Mouse (Mus musculus): ENCODE measurements around the gene Gm9918.

Gene Gm9918

DNA sequence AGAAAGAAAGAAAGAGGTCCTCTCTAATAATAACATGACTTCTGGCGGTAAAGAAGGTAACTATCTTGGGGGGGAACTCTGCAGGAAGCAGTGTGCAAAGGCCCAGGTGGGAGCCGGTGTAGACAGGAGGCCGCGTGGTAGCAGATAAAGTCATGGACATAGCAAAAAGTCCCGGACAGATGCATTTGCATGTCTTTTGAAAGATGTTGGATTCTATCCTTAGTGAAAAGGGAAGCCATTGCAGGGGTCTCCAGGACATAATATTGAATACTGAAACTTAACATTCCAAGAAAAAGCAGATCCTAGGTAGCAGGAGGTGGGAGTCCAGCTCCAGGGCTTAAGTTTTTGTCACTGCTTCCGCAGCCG, 8.3 kb downstream of the Gm9918 start:
- DNase-seq (ENCODE audit: low read depth, low spot score), result no peak

- peak; percentile 75 for DNase-seq (ENCODE audit: low read depth, low spot score)
These were observed 8.9 kb downstream of the Gm9918 start, which contains the start of gene Mfsd5 for GRCm38 (mm10) chr15:102279092-102279782. Mfsd5 (plus strand) TSS chr15:102279454.

DNA sequence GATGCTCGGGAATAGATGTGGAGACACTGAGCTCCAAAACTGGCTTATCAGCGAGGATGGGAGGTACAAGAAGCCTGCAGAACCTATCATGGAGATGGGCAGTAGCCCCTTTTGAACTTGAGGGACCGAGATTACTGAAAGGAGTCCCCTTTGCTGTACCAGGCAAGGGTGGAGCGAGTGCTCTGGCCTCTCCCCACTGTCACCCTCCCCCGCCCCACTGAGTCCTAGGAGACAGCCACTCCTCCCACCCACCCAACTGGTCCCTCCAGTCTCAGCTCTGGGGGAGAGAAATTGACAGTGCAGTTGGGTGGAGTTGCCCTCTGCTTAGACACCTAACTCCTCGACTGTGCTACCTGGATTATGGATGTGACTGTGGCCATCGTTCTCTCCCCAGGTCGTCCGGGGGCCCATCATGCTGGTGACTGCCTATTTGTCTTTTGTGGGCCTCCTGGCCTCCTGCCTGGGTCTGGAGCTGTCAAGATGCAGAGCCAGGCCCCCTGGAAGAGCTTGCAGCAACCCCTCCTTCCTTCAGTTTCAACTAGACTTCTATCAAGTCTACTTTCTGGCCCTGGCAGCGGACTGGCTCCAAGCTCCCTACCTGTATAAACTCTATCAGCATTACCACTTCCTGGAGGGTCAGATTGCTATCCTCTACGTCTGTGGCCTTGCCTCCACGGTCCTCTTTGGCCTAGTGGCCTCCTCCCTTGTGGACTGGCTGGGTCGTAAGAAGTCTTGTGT, 9.6 kb downstream of the Gm9918 start:
- no peak for DNase-seq (ENCODE audit: low read depth, low spot score)

DNA sequence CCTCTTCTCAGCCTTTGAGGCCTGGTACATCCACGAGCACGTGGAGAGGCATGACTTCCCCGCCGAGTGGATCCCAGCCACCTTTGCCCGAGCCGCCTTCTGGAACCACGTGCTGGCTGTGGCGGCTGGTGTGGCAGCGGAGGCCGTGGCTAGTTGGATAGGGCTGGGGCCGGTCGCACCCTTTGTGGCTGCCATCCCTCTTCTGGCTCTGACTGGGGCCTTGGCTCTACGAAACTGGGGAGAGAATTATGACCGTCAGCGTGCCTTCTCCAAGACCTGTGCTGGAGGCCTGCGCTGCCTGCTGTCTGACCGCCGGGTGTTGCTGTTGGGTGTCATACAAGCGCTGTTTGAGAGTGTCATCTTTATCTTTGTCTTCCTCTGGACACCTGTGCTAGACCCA, 10.3 kb downstream of the Gm9918 start:
- DNase-seq (ENCODE audit: low read depth, low spot score), result no peak

DNA sequence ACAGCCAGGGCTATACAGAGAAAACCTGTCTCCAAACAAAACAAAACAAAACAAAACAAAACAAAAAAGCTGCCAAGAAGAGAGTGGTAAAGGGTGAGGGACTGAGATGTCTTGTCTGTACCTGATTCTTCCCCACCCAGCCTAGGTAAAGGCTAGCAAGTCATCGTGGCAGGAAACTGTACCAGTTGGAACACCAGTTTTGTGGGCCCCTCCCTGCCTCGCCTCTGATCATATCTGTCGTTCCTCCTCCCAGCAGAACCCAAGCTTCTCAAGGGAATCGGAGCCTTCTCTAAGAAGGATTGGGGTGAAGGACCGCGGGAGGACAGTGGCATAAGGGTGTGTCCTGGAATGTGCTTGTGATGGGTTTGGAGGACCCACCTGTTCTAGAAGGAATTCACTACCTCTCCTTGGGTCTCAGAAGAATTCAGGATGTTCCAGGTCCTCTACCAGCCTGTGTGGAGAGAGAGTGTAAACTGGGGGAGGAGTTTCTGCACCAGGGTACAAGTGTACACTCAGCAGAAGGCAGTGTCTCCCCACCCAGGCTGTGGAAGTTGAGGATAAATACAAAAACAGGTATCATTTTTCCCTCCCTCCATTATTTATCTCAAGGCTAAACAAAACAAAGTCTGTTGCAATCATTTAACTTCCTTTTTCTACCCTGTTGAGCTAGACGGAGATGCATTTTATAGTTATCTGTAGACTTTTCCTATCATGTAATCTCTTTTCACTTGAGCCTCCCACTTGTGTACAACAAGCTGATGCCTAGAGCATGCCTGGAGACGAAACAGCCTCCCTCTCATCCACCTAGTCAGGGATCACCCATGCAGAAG, 12.3 kb downstream of the Gm9918 start:
- no peak for DNase-seq (ENCODE audit: low read depth, low spot score)

DNA sequence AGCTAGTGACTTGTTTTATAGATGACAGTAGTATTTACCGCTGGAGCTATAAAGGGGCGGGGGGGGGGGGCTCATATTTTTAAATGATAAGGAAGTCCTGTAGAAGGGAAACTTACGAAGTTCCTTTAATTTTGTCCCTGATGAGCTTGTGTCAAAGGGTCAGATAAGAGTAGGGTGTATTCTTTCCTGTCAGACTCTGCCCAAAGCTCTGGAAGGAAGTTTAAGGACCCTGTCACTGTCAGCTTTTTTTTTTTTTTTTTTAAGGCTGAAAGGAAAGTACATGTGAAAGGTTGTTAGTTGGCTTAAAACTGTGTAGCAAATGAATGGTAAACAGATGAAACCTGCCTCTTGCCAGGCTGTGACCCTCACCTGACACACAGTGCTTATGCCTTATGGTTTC, 13.3 kb downstream of the Gm9918 start:
- DNase-seq (ENCODE audit: low read depth, low spot score), result no peak

DNA sequence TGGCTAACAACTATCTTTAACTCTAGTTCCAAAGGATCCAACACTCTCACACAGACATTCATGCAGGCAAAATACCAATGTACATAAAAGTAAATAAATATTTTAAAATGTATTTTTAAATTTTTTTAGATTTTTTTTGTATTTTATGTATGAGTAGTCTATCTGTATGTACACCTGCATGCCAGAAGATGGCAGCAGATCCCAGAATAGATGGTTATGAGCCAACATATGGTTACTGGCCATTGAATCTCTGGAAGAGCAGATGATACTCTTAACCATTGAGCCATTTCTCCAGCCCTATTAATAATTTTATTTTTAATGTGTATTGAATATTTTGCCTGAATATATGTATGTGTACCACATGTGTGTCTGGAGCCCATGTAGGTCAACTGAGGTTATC, 17.0 kb downstream of the Gm9918 start:
- DNase-seq (ENCODE audit: low read depth, low spot score), result no peak

- peak; percentile 83 for DNase-seq (ENCODE audit: low read depth, low spot score)
These were observed 25.4 kb downstream of the Gm9918 start, which contains the start of gene Espl1 for GRCm38 (mm10) chr15:102295633-102296367. Espl1 (plus strand) TSS chr15:102296266.

GRCm38 (mm10) chr15:102296368-102297006, 26.1 kb downstream of the Gm9918 start:
- no peak for DNase-seq (ENCODE audit: low read depth, low spot score)

GRCm38 (mm10) chr15:102302542-102302941, 32.2 kb downstream of the Gm9918 start:
- DNase-seq (ENCODE audit: low read depth, low spot score), result no peak

GRCm38 (mm10) chr15:102308717-102309116, 38.4 kb downstream of the Gm9918 start:
- DNase-seq (ENCODE audit: low read depth, low spot score), result no peak

- DNase-seq (ENCODE audit: low read depth, low spot score), result no peak
These were observed 39.9 kb downstream of the Gm9918 start for GRCm38 (mm10) chr15:102310074-102310845.

DNA sequence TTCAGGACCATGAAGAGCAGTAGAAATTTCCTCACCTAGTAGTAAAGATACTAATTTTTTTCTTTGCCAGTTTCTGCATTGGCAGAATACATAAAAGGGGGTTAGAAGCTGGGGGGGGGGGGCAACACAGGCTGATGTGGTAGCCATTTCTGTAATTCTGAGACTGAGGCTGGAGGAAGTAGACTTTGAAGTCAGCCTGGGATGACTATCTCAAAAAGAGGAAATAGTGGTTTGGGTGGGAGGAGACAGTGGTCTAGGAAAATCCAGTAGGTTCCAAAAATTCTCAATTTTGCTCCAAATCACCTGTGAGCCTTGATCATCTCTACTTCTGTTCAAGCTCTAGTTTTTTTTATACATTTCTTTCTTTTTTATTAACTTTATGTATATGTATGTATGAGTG, 41.1 kb downstream of the Gm9918 start:
- DNase-seq (ENCODE audit: low read depth, low spot score), result no peak

GRCm38 (mm10) chr15:102315292-102315691, 44.9 kb downstream of the Gm9918 start:
- no peak for DNase-seq (ENCODE audit: low read depth, low spot score)

GRCm38 (mm10) chr15:102316263-102316662, 45.9 kb downstream of the Gm9918 start:
- DNase-seq (ENCODE audit: low read depth, low spot score), result no peak
